Mouse (Mus musculus): ENCODE data around the gene Map1lc3b.
A peak's percentile ranks its signal among the peaks of the same experiment; 100 is the strongest.

Gene Map1lc3b

DNA sequence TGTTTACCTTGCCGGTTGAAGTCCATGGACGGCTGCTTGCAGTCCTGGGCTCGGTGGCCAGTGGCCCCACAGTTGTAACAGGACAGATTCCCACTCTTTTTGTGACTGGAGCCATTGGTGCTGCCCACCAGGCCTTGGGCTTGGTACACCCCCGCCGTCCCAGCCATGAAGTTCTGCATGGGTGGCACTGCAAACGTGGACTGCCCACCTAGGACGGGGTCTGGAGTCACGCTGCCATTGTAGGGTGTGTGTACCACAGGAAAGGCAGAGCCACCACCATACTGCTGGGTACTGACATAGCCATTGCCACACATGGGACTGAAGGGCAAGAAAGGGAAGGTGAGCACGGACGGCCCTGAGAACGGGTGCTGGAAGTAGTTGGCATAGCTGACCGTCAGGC is 13.6 kb downstream of the Map1lc3b start:
- no peak for DNase-seq (ENCODE audit: low read depth, low spot score)

DNA sequence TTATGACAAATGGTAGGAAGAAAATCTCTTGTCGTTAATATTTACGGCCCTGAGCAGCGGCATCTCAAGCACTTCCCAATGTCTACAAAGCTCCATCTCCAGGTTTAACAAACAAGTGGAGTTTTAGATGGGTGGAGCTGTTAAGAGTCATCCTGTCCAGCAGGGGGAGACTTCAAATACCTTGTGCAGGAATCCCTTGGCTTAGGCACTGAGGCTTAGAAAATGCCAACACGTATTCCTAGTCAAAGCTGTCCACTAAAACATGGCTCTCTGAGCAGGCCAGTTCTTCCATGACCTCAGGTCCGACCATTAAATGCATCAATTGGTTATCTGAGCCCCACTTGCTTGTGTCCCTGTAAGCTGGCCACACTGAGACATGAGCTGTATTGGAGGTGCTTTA is 17.5 kb downstream of the Map1lc3b start:
- DNase-seq (ENCODE audit: low read depth, low spot score): peak; percentile 81

DNA sequence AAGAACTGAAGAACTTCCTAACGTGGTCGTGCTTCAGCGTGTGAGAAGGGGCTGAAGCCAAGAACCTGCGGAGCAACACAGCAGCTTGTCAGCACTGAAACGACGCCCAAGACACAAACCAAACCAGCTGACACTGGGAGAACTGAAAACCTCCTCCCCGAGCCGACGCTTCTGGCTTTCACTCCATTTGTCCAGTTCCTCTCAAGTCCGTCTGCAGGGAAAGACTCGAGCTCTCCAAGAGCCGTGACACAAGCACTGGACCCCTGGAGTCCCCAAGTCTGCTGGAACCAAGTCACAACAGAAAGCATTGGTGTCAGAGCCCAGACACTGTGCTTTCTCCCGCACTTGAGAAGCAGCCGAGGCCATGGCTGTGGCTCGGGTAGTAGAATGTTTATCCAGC is 19.1 kb downstream of the Map1lc3b start:
- DNase-seq (ENCODE audit: low read depth, low spot score): no peak

DNA sequence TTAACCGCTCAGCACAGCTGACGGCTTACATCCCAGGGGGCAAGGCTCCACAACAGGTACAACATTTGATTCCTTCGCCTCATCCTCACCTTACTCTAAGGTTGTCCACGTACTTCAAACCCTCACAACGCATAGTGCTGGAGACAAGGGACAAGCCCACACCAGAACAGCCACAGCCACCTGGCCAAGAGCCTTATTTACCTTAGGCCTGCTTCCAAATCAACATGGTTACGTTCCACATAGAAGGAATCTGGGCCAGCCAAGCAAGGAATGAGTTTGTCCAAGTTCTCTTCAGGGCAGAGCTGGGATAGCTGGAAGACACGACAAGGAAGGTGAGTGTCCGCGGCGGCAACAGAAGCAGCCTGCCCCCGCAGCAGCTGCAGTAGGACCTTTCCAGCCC is 19.8 kb downstream of the Map1lc3b start:
- no peak for DNase-seq (ENCODE audit: low read depth, low spot score)

DNA sequence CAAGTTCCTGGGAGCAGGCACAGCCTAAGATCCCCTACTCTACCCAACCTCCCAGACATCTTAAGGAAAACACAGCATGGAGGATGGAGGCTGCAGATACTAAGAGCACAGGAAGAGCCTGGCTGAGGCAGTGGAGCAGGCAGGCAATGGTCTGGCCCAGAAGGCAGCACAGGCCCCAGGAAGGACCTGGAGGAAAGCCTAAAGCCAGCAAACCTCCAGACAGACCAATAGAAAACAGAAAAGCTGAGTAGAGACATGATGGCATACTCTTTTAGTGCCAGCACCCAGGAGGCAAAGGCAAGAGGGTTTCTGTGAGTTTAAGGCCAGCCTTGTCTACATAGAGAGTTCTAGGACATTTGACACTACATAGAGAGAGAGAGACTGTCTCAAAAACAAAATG is 23.3 kb downstream of the Map1lc3b start:
- no peak for DNase-seq (ENCODE audit: low read depth, low spot score)

DNA sequence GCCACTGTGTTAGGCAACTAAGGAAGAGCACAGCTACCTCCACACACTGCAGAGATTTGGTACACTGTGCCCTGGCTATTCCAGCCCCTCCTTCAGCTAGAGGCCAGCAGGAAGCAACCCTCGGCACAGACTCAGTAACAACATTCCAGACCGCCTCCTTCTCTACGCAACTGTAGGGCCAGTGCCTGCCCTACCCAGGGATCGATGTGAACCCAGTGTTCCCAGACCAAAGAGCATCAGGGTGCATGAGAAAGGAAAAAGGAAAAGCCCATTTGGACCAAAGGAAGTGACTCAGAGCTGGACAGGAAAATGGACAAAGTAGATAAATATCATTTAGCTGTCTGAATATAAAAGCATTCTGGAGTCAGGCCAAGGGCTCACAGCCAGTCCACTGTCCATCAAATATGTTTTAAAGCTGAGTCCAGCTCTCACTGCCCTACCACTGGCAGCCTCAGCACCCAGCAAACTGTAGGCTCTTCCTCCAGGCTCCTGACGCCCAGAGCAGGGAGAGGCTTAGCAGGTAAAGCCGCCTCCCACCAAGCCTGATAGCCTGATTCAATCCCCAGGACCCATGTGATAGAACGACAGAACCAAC is 29.3 kb downstream of the Map1lc3b start:
- no peak for DNase-seq (ENCODE audit: low read depth, low spot score)

- DNase-seq (ENCODE audit: low read depth, low spot score): no peak
Observed at GRCm38 (mm10) chr8:121620801-121621516, 30.8 kb downstream of the Map1lc3b start.

DNA sequence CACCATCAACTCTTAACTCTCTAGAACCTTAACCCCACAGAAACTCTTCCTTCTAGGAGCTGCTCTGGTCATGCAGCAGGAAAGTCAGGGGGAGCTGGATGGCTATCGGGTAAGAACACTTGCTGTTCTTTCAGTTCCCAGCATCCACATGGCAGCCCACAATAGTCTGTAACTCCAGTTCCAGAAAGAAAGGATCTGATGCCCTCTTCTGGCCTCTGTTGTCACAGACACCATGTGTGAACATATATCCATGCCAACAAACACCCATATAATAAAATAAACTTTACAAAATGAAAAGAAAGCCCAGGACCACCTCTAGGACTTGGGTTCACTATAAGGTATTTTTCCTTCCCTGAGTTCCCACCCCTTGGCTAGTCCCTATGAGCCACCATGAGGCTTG is 31.7 kb downstream of the Map1lc3b start:
- DNase-seq (ENCODE audit: low read depth, low spot score): no peak

DNA sequence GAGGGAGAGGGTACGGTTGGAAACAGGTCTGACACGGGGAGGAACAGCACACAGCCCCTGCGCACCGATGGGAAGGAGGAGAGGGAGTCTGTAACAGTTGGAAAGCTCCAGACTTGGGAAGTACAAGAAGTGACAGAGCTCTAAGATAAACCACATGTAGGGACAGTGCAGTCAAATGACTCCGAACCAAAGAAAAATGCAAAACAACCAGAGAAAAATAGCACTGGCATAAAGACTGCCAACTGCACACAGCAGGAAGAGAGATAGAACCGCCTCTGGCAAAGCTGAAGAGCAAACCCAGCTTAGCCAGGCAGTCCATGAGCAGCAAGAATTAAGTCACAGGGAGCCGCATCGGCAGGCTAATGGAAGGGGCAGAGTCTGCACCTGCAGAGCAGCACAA is 32.9 kb downstream of the Map1lc3b start:
- DNase-seq (ENCODE audit: low read depth, low spot score): no peak

DNA sequence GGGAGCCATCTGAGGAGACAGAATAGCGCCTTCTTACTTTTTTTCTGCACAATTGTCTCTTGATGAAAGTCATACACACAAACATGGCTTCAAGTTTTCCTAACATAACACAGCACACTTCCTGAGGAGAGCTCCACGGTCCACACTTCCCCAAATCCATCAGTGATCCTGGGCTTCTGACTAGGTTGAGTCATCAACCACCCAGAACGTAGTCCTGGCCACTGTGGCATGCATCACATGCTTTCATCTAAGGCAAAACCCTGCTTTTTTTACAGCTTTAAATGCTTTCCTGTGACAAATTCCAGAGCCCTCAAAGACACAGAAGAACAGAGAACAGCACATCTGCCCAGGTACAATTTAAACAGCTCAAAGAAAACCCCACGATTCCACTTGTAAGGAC is 38.5 kb downstream of the Map1lc3b start:
- no peak for DNase-seq (ENCODE audit: low read depth, low spot score)

GRCm38 (mm10) chr8:121631645-121632071 is 41.5 kb downstream of the Map1lc3b start:
- DNase-seq (ENCODE audit: low read depth, low spot score): no peak

- DNase-seq (ENCODE audit: low read depth, low spot score): no peak
Observed at GRCm38 (mm10) chr8:121632401-121632800, 42.2 kb downstream of the Map1lc3b start.

- DNase-seq (ENCODE audit: low read depth, low spot score): peak; percentile 18
Observed at GRCm38 (mm10) chr8:121635534-121635933, 45.4 kb downstream of the Map1lc3b start.

- DNase-seq (ENCODE audit: low read depth, low spot score): no peak
Observed at GRCm38 (mm10) chr8:121636180-121636579, 46.0 kb downstream of the Map1lc3b start.

GRCm38 (mm10) chr8:121642804-121643203 is 52.6 kb downstream of the Map1lc3b start:
- DNase-seq (ENCODE audit: low read depth, low spot score): no peak

GRCm38 (mm10) chr8:121643384-121643783 is 53.2 kb downstream of the Map1lc3b start:
- DNase-seq (ENCODE audit: low read depth, low spot score): no peak

- no peak for DNase-seq (ENCODE audit: low read depth, low spot score)
Observed at GRCm38 (mm10) chr8:121647511-121648215, 57.5 kb downstream of the Map1lc3b start.

Measured in R1 (cell line).